Mouse (Mus musculus): ENCODE results near the gene Hist1h4d. TPM values are rescaled to one million over a fixed set of nuclear protein-coding genes. Genes with fewer than 3 reads are reported as not detected.
"Not testable (repeated sequence)": the region's sequence is repeated elsewhere in the genome, so short reads cannot be mapped to it uniquely, and the experiment has no call there.

Hist1h4d gene
- polyA plus RNA-seq, 1 experiment from 2014 or later, result 158 TPM

DNA sequence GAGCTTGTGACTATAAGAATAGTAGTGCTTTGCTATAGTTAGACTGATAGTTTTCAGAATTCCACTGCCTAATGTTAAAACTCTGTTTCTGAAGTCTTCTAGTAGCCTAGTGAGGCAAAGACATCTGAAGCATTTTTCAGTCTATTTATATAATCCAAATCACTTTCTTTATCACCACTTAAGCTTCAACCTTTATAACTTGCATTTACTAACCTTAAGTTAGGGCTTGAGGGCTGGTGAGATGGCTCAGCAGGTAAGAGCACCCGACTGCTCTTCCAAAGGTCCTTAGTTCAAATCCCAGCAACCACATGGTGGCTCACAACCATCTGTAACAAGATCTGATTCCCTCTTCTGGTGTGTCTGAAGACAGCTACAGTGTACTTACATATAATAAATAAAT is 41.6 kb upstream of the Hist1h4d start:
- not testable (repeated sequence) for H3K4me2 ChIP-seq; H3K9me3 ChIP-seq; H3K9ac ChIP-seq (replicated peaks); H3K4me3 ChIP-seq (replicated peaks); ATAC-seq (ENCODE audit: insufficient number of reproducible peaks, insufficient read depth, low FRiP score, low TSS enrichment, low read depth); H3K27ac ChIP-seq; H3K27me3 ChIP-seq; H3K36me3 ChIP-seq
- peaks cover 25% of the 10 kb centered on the region for H3K4me1 ChIP-seq (replicated peaks)
- 60% methylated on average over 1 of the region's 1 CpGs for WGBS

DNA sequence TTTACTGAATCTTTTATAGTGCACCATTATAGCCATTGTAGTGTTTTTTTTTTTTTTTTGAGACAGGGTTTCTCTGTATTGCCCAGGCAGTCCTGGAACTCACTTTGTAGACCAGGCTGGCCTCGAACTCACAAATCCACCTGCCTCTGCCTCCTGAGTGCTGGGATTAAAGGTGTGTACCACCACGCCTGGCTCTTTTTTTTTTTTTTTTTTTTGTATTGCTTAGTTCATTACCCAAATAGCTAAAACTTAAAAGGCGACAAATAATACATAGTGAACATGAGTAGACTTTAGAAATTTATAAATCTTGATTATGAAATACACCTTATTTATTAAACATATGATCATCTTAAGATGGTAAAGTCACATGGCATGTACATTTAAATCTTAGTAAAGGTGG is 39.9 kb upstream of the Hist1h4d start:
- no peaks in the 10 kb centered on the region for H3K9me3 ChIP-seq
- no peaks in the 10 kb centered on the region for H3K27me3 ChIP-seq
- H3K36me3 ChIP-seq, result no peaks in the 10 kb centered on the region
- H3K4me3 ChIP-seq (replicated peaks), result no peak overlapping the region
- H3K27ac ChIP-seq, result no peak overlapping the region
- H3K4me1 ChIP-seq (replicated peaks), result peaks cover 21% of the 10 kb centered on the region
- 79% methylated on average over 3 of the region's 3 CpGs for WGBS
- no peak for ATAC-seq (ENCODE audit: insufficient number of reproducible peaks, insufficient read depth, low FRiP score, low TSS enrichment, low read depth)
- H3K9ac ChIP-seq (replicated peaks), result no peak overlapping the region
- peak overlapping the region; percentile 71 for H3K4me2 ChIP-seq

DNA sequence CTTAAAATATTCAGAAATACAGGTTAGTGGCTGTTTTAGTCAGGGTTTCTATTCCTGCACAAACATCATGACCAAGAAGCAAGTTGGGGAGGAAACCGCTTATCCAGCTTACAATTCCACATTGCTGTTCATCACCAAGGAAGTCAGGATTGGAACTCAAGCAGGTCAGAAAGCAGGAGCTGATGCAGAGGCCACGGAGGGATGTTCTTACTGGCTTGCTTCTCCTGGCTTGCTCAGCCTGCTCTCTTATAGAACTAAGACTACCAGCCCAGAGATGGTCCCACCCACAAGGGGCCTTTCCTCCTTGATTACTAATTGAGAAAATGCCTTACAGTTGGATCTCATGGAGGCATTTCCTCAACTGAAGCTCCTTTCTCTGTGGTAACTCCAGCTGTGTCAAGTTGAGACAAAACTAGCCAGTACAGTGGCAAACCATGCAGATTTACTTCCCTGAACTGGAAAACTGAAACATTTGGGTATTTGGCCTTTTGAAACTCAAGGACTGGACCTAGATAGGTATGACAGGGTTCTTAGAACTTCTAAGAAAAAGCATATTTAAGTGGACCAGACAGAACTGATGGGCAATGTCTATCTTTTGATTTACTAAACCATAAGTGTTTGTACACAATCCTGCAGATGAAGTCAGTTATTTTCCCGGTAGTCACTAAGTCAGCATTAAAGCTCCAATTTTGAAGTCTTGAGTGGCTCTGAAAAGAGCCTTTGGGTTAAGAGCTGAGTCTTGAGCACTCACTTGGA is 39.0 kb upstream of the Hist1h4d start:
- not testable (repeated sequence) for H3K9me3 ChIP-seq

DNA sequence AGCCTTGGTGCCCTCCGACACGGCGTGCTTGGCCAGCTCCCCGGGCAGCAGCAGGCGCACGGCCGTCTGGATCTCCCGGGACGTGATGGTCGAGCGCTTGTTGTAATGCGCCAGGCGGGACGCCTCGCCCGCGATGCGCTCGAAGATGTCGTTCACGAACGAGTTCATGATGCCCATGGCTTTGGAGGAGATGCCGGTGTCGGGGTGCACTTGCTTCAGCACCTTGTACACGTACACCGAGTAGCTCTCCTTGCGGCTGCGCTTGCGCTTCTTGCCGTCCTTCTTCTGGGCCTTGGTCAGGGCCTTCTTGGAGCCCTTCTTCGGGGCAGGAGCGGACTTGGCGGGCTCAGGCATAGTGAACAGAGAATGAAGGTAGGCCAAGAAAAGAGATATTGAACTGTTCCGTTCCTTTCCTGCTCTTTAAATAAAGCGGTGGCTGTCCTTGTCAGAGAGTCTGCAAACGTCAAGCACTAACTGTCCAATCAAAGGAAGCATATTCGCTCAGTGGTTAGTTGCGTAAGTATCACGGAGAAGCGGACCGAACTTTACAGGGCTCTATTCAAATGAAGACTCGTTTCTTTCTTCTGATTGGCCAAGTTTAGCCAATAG is 38.3 kb upstream of the Hist1h4d start, which contains the start of gene Hist1h2bh:
Gene Hist1h2bh (minus strand): TSS at position 394 of the 609 bp plus-strand sequence.
- peak; percentile 95 for ATAC-seq (ENCODE audit: insufficient number of reproducible peaks, insufficient read depth, low FRiP score, low TSS enrichment, low read depth)
- Histone ChIP-seq H3K4me3 (replicated peaks) (peak within 1 kb of the TSS; percentile 46), H3K4me2 (peak within 1 kb of the TSS; percentile 71), H3K27ac (peak within 1 kb of the TSS; percentile 94), H3K9ac (replicated peaks) (peak within 1 kb of the TSS; percentile 70)
- not testable (repeated sequence) for H3K4me1 ChIP-seq (replicated peaks); H3K36me3 ChIP-seq; H3K9me3 ChIP-seq; H3K27me3 ChIP-seq
- WGBS, result under 1% methylated on average over 41 of the region's 42 CpGs

More for the DNA sequence above, 39.0 kb upstream of the Hist1h4d start:
- Histone ChIP-seq H3K27ac (peak overlapping the region; percentile 92), H3K9ac (replicated peaks) (peak overlapping the region; percentile 70), H3K4me2 (peak overlapping the region; percentile 71), H3K4me1 (replicated peaks) (peaks cover 13% of the 10 kb centered on the region), H3K4me3 (replicated peaks) (peak overlapping the region; percentile 46)
- H3K27me3 ChIP-seq; H3K36me3 ChIP-seq; ATAC-seq (ENCODE audit: insufficient number of reproducible peaks, insufficient read depth, low FRiP score, low TSS enrichment, low read depth): not testable (repeated sequence)
- 8% methylated on average over 3 of the region's 3 CpGs for WGBS

DNA sequence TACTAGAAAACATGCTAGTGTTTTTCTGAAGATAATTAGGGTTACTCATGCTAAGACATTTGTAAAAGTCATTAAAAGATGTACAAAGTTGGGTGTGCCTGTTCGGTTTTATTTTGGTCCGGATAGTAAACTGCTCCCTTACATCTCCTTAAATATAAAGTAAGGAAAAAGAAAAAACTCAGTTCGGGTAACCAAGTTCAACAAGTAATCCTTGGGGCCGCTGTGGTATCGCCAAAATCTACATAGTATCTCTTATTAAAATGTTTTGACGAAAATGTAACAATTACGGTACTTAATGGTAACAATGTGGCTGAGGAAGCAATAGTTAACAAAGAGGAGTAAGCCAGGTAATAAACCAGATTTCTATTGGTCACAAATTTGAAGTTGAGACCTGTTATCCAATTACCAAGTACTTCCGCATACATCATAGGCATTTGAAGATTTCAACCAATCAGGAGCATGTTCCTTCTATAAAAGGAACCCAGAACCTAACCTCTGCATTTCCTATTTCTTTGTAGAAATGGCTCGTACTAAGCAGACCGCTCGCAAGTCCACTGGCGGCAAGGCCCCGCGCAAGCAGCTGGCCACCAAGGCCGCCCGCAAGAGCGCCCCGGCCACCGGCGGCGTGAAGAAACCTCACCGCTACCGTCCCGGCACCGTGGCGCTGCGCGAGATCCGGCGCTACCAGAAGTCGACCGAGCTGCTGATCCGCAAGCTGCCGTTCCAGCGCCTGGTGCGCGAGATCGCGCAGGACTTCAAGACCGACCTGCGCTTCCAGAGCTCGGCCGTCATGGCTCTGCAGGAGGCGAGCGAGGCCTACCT is 37.2 kb upstream of the Hist1h4d start, which contains the start of gene Hist1h3f:
Gene Hist1h3f (plus strand): TSS at position 88 of the 822 bp plus-strand sequence.
- WGBS, result under 1% methylated on average over 33 of the region's 45 CpGs
- Histone ChIP-seq H3K27ac (peak within 1 kb of the TSS; percentile 94), H3K4me2 (peak within 1 kb of the TSS; percentile 71), H3K4me3 (replicated peaks) (peak within 1 kb of the TSS; percentile 46), H3K4me1 (replicated peaks) (0 out of 2 replicates have a peak, but pooled peaks cover 5% of the 10 kb centered on the region), H3K9me3 (no peaks in the 10 kb centered on the region), H3K9ac (replicated peaks) (peak within 1 kb of the TSS; percentile 70), H3K27me3 (no peaks in the 10 kb centered on the region), H3K36me3 (no peaks in the 10 kb centered on the region)
- peak; percentile 88 for ATAC-seq (ENCODE audit: insufficient number of reproducible peaks, insufficient read depth, low FRiP score, low TSS enrichment, low read depth)

DNA sequence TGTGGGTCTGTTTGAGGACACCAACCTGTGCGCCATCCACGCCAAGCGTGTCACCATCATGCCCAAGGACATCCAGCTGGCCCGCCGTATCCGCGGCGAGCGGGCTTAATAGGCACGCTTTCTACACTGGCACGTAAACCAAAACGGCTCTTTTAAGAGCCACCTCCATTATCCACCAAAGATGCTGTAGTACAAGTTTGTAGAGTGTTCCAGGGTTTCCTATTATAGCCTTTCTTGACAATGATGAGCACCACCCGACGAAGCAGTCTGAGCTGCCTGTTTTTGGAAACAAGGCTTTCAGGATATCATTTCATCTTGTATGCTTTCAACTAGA is 36.6 kb upstream of the Hist1h4d start:
- WGBS, result 0% methylated on average over 11 of the region's 14 CpGs
- not testable (repeated sequence) for ATAC-seq (ENCODE audit: insufficient number of reproducible peaks, insufficient read depth, low FRiP score, low TSS enrichment, low read depth); H3K27me3 ChIP-seq; H3K9me3 ChIP-seq; H3K36me3 ChIP-seq; H3K4me1 ChIP-seq (replicated peaks)
- Histone ChIP-seq H3K4me3 (replicated peaks) (peak overlapping the region; percentile 45), H3K4me2 (peak overlapping the region; percentile 71), H3K27ac (peak overlapping the region; percentile 94), H3K9ac (replicated peaks) (peak overlapping the region; percentile 65)

DNA sequence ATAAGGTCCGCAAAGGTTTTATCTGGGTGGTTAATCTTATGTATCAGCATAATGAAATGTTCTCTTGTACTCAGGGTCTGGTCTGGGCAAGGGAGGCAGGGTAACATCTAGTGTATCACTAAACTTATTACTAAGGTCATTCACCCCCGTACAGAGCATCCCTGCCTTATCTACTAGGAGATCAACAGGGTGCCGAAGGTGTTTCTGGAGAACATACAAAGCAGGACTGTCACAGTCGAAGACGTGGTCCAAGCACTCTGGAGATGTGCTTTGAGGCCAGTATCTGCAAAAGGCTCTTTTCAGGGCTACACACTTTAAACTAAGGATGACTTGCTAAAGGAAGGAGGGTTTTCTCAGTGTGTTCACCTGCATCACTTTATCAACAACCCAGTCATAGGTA is 34.7 kb upstream of the Hist1h4d start:
- H3K36me3 ChIP-seq, result no peaks in the 10 kb centered on the region
- H3K4me3 ChIP-seq (replicated peaks), result no peak overlapping the region
- peak overlapping the region; percentile 73 for H3K27ac ChIP-seq
- H3K9me3 ChIP-seq, result no peaks in the 10 kb centered on the region
- peaks cover 10% of the 10 kb centered on the region; the same call in 1 of the 2 replicates for H3K4me1 ChIP-seq (replicated peaks)
- no peak for ATAC-seq (ENCODE audit: insufficient number of reproducible peaks, insufficient read depth, low FRiP score, low TSS enrichment, low read depth)
- H3K4me2 ChIP-seq, result no peak overlapping the region
- no peak overlapping the region for H3K9ac ChIP-seq (replicated peaks)
- WGBS, result 81% methylated on average over 5 of the region's 5 CpGs
- no peaks in the 10 kb centered on the region for H3K27me3 ChIP-seq

DNA sequence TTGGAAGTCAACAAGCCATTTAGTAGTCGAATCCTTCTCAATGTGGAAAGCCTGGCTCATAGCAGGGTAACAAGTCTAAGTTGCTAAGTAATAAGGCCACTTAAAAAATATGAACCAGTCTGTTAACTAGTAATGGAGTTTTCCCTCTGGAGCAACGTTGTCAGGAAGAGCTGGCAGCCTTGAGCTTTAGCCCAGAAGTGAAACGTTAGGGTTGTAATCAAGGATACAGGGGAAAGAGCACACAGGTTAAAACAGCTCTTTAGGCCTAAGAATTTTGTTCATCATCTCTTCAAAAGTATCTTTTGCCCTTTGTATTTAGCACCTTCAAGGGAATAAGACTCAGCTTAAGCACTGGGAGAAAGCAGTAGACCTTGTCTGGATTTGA is 30.6 kb upstream of the Hist1h4d start:
- Histone ChIP-seq H3K4me2 (peak overlapping the region; percentile 55), H3K27me3 (no peaks in the 10 kb centered on the region), H3K9me3 (no peaks in the 10 kb centered on the region), H3K4me3 (replicated peaks) (peak overlapping the region; percentile 46), H3K4me1 (replicated peaks) (peaks cover 5% of the 10 kb centered on the region; the same call in 1 of the 2 replicates), H3K36me3 (no peaks in the 10 kb centered on the region), H3K9ac (replicated peaks) (peak overlapping the region; percentile 54), H3K27ac (peak overlapping the region; percentile 96)
- WGBS, result 4% methylated on average over 3 of the region's 3 CpGs
- no peak for ATAC-seq (ENCODE audit: insufficient number of reproducible peaks, insufficient read depth, low FRiP score, low TSS enrichment, low read depth)

DNA sequence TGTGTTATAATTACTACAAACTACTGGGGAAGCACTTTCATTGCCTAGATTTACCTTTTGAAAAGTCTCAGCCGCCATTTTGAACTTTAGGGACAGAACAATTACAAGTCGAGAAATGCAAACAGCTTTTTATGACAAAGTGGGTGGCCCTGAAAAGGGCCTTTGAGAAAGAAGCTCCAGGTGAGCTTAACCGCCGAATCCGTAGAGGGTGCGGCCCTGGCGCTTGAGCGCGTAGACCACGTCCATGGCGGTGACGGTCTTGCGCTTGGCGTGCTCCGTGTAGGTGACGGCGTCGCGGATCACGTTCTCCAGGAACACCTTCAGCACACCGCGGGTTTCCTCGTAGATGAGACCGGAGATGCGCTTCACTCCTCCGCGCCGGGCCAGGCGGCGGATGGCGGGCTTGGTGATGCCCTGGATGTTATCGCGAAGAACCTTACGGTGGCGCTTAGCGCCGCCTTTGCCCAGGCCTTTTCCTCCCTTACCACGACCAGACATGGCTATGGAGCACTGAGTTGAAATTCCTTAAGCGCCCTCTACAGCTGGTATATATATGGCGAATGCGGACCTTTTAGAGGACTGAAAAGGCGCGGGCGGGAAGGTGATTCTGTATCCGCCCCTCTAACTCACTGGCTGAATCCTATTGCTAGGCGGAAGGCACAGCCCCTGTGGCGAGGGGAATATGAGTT is 30.1 kb upstream of the Hist1h4d start, which contains the start of gene Hist1h4f:
Gene Hist1h4f (minus strand): TSS at position 503 of the 689 bp plus-strand sequence.
- H3K4me1 ChIP-seq (replicated peaks); H3K9me3 ChIP-seq; H3K36me3 ChIP-seq; H3K27me3 ChIP-seq: not testable (repeated sequence)
- Histone ChIP-seq H3K4me3 (replicated peaks) (peak within 1 kb of the TSS; percentile 46), H3K27ac (peak within 1 kb of the TSS; percentile 96), H3K4me2 (peak within 1 kb of the TSS; percentile 55), H3K9ac (replicated peaks) (peak within 1 kb of the TSS; percentile 54)
- under 1% methylated on average over 47 of the region's 47 CpGs for WGBS
- peak; percentile 87 for ATAC-seq (ENCODE audit: insufficient number of reproducible peaks, insufficient read depth, low FRiP score, low TSS enrichment, low read depth)

DNA sequence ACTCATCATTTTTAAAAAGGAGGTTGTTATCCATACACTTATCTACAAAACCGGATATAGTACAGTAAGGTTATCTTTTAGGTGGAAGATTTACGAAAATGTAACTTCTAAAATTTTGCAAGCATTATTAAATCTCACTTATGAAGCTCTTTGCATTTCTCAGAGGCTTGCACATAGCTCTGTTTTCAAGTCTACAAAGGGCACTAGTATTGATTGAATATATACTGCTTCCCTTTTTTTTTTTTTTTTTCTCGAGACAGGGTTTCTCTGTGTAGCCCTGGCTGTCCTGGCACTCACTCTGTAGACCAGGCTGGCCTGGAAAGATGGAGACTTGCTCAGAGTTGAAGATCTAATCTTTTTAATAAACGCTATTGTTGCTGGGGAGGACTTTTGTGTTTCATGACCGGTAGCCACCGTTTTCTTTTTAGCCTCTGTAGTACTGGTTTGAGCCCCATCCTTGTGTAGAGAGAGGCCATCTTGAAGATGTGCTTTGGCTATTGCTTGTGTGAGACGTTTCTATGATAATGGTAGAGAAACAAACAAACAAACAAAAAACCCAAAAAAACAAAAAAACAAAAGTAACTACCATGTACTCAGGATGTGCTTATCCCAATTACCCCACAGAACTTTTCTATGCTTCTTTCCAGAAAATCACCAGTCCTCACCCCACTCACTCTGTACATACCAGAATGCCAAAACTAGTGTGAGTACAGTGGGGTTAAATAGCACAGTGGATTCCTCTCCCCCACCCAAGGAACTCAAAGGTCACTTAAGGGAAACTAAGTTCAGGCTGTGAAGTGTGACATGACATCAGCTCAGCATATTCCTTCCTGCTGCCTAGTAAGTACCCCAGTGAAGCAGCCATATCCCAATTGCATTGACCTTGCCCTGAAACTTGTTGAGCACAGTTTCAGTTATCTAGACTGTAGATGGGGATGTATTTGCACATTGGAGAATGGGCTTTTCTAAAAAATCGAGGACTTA is 29.2 kb upstream of the Hist1h4d start:
- Histone ChIP-seq H3K4me2 (peak overlapping the region; percentile 55), H3K36me3 (no peaks in the 10 kb centered on the region), H3K9me3 (no peaks in the 10 kb centered on the region), H3K4me3 (replicated peaks) (peak overlapping the region; percentile 46), H3K27me3 (no peaks in the 10 kb centered on the region), H3K4me1 (replicated peaks) (peaks cover 5% of the 10 kb centered on the region), H3K27ac (peak overlapping the region; percentile 96), H3K9ac (replicated peaks) (peak overlapping the region; percentile 2; the same call in 1 of the 2 replicates)
- no peak for ATAC-seq (ENCODE audit: insufficient number of reproducible peaks, insufficient read depth, low FRiP score, low TSS enrichment, low read depth)
- WGBS, result 59% methylated on average over 8 of the region's 8 CpGs
